Mouse (Mus musculus) yolk sac, embryonic 10.5 days (tissue): ENCODE results near the gene Mmp8.
A peak's percentile ranks its signal among the peaks of the same experiment; 100 is the strongest.

Source experiments
- DNase-seq: peaks from one replicate; pipeline ENCODE4 v3.0.0-alpha.2; 2017; ENCODE audit warnings: low spot score

The Mmp8 gene

DNA sequence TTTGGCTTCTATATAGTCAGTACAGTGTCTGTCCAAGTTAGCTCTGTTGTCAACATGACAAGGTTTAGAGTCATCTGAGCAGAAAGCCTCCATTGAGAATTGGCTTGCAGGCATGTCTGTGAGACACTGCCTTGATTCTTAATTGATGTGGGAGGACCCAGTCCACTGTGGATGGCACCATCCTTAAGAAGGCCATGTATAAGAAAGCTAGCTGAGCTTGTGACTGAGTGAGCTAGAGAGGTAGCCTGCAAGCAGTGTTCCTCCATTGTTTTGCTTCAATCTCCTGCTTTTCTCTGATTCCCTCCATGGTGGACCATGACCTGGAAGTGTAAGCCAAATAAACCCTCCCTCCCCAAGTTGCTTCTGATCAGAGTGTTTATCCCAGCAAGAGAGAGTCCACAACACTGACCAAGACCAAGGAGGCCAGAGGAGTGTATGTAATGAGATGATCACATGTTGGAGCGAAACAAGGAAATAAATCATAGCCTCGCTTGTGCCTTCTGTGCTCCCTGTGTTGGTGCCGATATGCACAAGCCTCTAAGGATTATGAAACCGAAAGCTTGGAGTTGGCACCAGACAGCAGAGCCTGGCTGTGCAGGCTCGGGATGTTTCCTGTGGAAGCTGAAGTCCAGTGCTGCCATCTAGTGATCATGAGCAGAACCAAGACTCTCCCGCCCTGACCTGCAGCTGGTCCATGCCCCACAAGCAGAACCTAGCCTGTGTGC, 36.7 kb downstream of the Mmp8 start:
- peak; percentile 60 for DNase-seq

- peak; percentile 43 for DNase-seq
Measured at GRCm38 (mm10) chr9:7602982-7603742, 44.9 kb downstream of the Mmp8 start.

DNA sequence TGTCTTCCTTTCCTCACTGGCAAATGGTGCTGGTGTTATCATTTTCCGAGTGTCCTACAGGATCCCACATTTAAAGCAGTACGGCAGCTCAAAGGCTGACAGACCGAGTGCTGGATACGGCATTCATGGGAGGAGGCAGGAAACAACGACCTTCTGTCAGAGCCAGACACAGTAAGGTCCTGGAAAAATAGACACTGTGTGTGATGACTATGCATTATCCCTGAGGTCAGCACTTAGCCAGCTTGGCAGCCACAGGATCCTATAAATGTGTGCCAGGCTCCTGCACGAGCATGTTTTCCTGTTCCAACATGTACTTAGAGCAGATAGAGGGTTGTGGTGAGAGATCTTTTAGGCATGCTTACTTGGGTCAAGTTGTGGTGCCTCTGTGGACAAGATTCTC, 45.7 kb downstream of the Mmp8 start:
- no peak for DNase-seq

GRCm38 (mm10) chr9:7605638-7606037, 47.4 kb downstream of the Mmp8 start:
- no peak for DNase-seq
